Mouse (Mus musculus) cerebellum, adult 9-11 months (tissue): ENCODE results near the gene Dlst.

Source experiments
- DNase-seq: peaks from one replicate; pipeline ENCODE4 v3.0.0; 2022

Dlst gene

GRCm38 (mm10) chr12:85182898-85183297 is 72.3 kb downstream of the Dlst start:
- DNase-seq = no peak

GRCm38 (mm10) chr12:85184118-85184517 is 73.5 kb downstream of the Dlst start:
- DNase-seq = no peak
